18 mouse cellular contexts compared by ENCODE assay signal in genomic region chr4:144939847-144940411, GRCm38 (mm10).
"Had no signal": no experiment of that assay in that cellular context is flagged by ENCODE, and none has a peak within 500 bp of the region (broad histone marks: within the 10 kb centered on the region; RNA-seq: fewer than 3 reads in every experiment).

No protein-coding gene starts in this region.

- H3K4me2 ChIP-seq: limb, embryonic 13.5 days; liver, embryonic 13.5 days; lung, embryonic 14.5 days; midbrain, embryonic 12.5 days; midbrain, embryonic 15.5 days; neural tube, embryonic 12.5 days; neural tube, embryonic 15.5 days had no signal

- DNase-seq: kidney, postnatal 10 days; liver; liver, embryonic 13.5 days; lung, embryonic 14.5 days; right cerebral cortex, adult 18-20 months; right cerebral cortex, postnatal 14 days; right cerebral cortex, postnatal 4 days; thymus, adult 2 months; thymus, postnatal 14 days; thymus, postnatal 4 days had no signal

- H3K36me3 ChIP-seq: limb, embryonic 10.5 days; limb, embryonic 13.5 days; liver, embryonic 13.5 days; midbrain, embryonic 12.5 days; midbrain, embryonic 15.5 days; neural tube, embryonic 12.5 days; neural tube, embryonic 15.5 days had no signal

- H3K9me3 ChIP-seq: limb, embryonic 10.5 days; limb, embryonic 13.5 days; liver, embryonic 13.5 days; midbrain, embryonic 12.5 days; midbrain, embryonic 15.5 days; neural tube, embryonic 12.5 days; neural tube, embryonic 15.5 days had no signal

- H3K4me1 ChIP-seq: midbrain, embryonic 12.5 days; midbrain, embryonic 15.5 days; neural tube, embryonic 15.5 days had no signal

- ATAC-seq: intestine, postnatal 0 days; midbrain, embryonic 15.5 days had no signal

- H3K4me3 ChIP-seq: limb, embryonic 10.5 days; limb, embryonic 13.5 days; liver, embryonic 13.5 days; midbrain, embryonic 12.5 days; midbrain, embryonic 15.5 days; neural tube, embryonic 12.5 days; neural tube, embryonic 15.5 days had no signal

- H3K27ac ChIP-seq: limb, embryonic 10.5 days; limb, embryonic 13.5 days; liver, embryonic 13.5 days; macrophage; midbrain, embryonic 12.5 days; midbrain, embryonic 15.5 days; neural tube, embryonic 12.5 days; neural tube, embryonic 15.5 days had no signal

- H3K27me3 ChIP-seq: limb, embryonic 13.5 days; liver, embryonic 13.5 days; midbrain, embryonic 12.5 days; midbrain, embryonic 15.5 days; neural tube, embryonic 12.5 days; neural tube, embryonic 15.5 days had no signal

- H3K9ac ChIP-seq: limb, embryonic 13.5 days; liver, embryonic 13.5 days; lung, embryonic 14.5 days; midbrain, embryonic 12.5 days; midbrain, embryonic 15.5 days; neural tube, embryonic 12.5 days; neural tube, embryonic 15.5 days had no signal
